Mouse (Mus musculus): Measurements from ENCODE around the gene Snx29. TPM values are rescaled to one million over a fixed set of nuclear protein-coding genes. Genes with fewer than 3 reads are reported as not detected.

Gene Snx29
- polyA plus RNA-seq, 1 experiment: 8.4 TPM

DNA sequence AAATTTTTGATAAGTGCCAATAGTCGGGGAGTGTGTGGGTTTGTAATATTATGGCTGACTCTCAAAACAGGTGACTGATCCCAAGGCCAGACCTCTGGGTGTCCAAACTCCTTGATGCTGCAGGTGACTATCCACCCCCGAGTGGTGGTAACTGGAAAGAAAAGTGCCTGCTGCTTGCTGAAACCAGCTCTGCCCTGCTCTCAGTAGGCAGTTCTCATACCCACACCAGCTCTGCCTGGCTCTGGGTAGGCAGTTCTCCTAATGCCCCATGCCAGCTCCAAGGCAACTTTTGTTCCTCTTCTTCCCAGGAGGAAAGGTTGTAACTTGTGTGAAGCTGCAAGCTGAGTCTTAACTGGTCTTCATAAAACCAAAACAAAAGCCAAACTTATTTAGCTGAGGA is 321.7 kb downstream of the Snx29 start:
- H3K27me3 ChIP-seq (ENCODE audit: control insufficient read depth, insufficient read depth, low read length): no peaks in the 10 kb centered on the region
- no peak overlapping the region for H3K27ac ChIP-seq (ENCODE audit: insufficient read depth, low read length)
- H3K4me3 ChIP-seq (replicated peaks; ENCODE audit: insufficient read depth, low read depth, low read length): no peak overlapping the region
- no peak for DNase-seq
- WGBS: 87% methylated on average over 2 of the region's 2 CpGs
- TF ChIP-seq POLR2A (IDR thresholded peaks at IDR 0.05; ENCODE audit: borderline replicate concordance, insufficient read depth, low read length): no peak
- TF ChIP-seq CTCF (IDR thresholded peaks at IDR 0.05; ENCODE audit: borderline replicate concordance, insufficient read depth, low read depth, low read length): no peak
- peaks cover 5% of the 10 kb centered on the region for H3K4me1 ChIP-seq (ENCODE audit: control insufficient read depth, insufficient read depth, low read length)

- no peak for DNase-seq
These were observed 323.0 kb downstream of the Snx29 start for GRCm38 (mm10) chr16:11645668-11646067.

GRCm38 (mm10) chr16:11646745-11647289 is 324.1 kb downstream of the Snx29 start:
- no peak overlapping the region for H3K4me3 ChIP-seq (replicated peaks; ENCODE audit: insufficient read depth, low read depth, low read length)
- H3K4me1 ChIP-seq (ENCODE audit: control insufficient read depth, insufficient read depth, low read length): peaks cover 4% of the 10 kb centered on the region
- TF ChIP-seq POLR2A (IDR thresholded peaks at IDR 0.05; ENCODE audit: borderline replicate concordance, insufficient read depth, low read length) (no peak), CTCF (IDR thresholded peaks at IDR 0.05; ENCODE audit: borderline replicate concordance, insufficient read depth, low read depth, low read length) (no peak)
- H3K27me3 ChIP-seq (ENCODE audit: control insufficient read depth, insufficient read depth, low read length): no peaks in the 10 kb centered on the region
- WGBS: 88% methylated on average over 4 of the region's 4 CpGs
- no peak for DNase-seq
- H3K27ac ChIP-seq (ENCODE audit: insufficient read depth, low read length): no peak overlapping the region

More at GRCm38 (mm10) chr16:11645668-11646067, 323.0 kb downstream of the Snx29 start:
- H3K27me3 ChIP-seq (ENCODE audit: control insufficient read depth, insufficient read depth, low read length): no peaks in the 10 kb centered on the region
- no peak overlapping the region for H3K4me3 ChIP-seq (replicated peaks; ENCODE audit: insufficient read depth, low read depth, low read length)
- no peak for TF ChIP-seq POLR2A (IDR thresholded peaks at IDR 0.05; ENCODE audit: borderline replicate concordance, insufficient read depth, low read length)
- no peak for TF ChIP-seq CTCF (IDR thresholded peaks at IDR 0.05; ENCODE audit: borderline replicate concordance, insufficient read depth, low read depth, low read length)
- H3K27ac ChIP-seq (ENCODE audit: insufficient read depth, low read length): no peak overlapping the region
- H3K4me1 ChIP-seq (ENCODE audit: control insufficient read depth, insufficient read depth, low read length): peaks cover 4% of the 10 kb centered on the region
- 75% methylated on average over 4 of the region's 4 CpGs for WGBS

GRCm38 (mm10) chr16:11648169-11648688 is 325.5 kb downstream of the Snx29 start:
- TF ChIP-seq POLR2A (IDR thresholded peaks at IDR 0.05; ENCODE audit: borderline replicate concordance, insufficient read depth, low read length): no peak
- TF ChIP-seq CTCF (IDR thresholded peaks at IDR 0.05; ENCODE audit: borderline replicate concordance, insufficient read depth, low read depth, low read length): no peak
- WGBS: 95% methylated on average over 1 of the region's 1 CpGs
- Histone ChIP-seq H3K4me1 (ENCODE audit: control insufficient read depth, insufficient read depth, low read length) (no peaks in the 10 kb centered on the region; the same call in none of the 2 replicates), H3K27ac (ENCODE audit: insufficient read depth, low read length) (no peak overlapping the region), H3K4me3 (replicated peaks; ENCODE audit: insufficient read depth, low read depth, low read length) (no peak overlapping the region), H3K27me3 (ENCODE audit: control insufficient read depth, insufficient read depth, low read length) (no peaks in the 10 kb centered on the region)
- DNase-seq: no peak

DNA sequence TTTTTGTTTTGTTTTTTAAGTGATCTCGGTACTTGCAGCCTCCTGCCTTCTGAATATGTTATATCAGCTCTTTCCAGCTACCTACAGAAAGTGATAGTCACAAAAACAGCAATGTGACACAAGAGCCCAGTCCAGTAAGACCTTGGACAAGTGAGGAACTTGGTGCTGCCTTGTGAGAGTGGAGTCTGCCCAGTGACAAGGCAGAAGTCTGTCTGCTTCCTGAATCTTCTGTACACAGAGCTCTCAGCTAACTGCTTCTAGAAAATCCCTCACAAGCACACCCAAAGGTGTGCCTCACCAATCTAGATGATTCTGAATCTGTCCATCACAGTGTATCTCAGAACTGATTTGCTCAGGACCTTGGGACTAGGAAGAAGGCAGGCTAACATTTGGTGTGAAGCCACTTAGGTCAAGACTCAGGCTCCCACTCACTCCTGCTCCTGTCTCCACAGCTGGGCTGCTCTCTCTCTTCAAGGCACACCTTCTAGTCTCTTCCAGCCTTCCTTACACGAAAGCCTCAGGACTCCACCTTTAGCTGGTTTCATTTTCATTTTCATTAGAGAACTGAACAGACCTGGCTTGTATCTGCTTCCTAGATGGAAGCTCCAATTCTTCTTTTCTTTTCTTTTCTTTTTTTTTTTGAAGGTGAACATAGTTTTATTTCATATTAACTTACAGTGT is 330.1 kb downstream of the Snx29 start:
- no peaks in the 10 kb centered on the region for H3K4me1 ChIP-seq (ENCODE audit: control insufficient read depth, insufficient read depth, low read length)
- DNase-seq: no peak
- no peak overlapping the region for H3K27ac ChIP-seq (ENCODE audit: insufficient read depth, low read length)
- no peak overlapping the region for H3K4me3 ChIP-seq (replicated peaks; ENCODE audit: insufficient read depth, low read depth, low read length)
- TF ChIP-seq POLR2A (IDR thresholded peaks at IDR 0.05; ENCODE audit: borderline replicate concordance, insufficient read depth, low read length): no peak
- TF ChIP-seq CTCF (IDR thresholded peaks at IDR 0.05; ENCODE audit: borderline replicate concordance, insufficient read depth, low read depth, low read length): no peak
- H3K27me3 ChIP-seq (ENCODE audit: control insufficient read depth, insufficient read depth, low read length): no peaks in the 10 kb centered on the region
- WGBS: 55% methylated on average over 2 of the region's 2 CpGs

- no peaks in the 10 kb centered on the region for H3K27me3 ChIP-seq (ENCODE audit: control insufficient read depth, insufficient read depth, low read length)
- TF ChIP-seq POLR2A (IDR thresholded peaks at IDR 0.05; ENCODE audit: borderline replicate concordance, insufficient read depth, low read length) (no peak), CTCF (IDR thresholded peaks at IDR 0.05; ENCODE audit: borderline replicate concordance, insufficient read depth, low read depth, low read length) (no peak)
These were observed 333.2 kb downstream of the Snx29 start for GRCm38 (mm10) chr16:11655893-11656292.

GRCm38 (mm10) chr16:11657111-11657510 is 334.4 kb downstream of the Snx29 start:
- no peaks in the 10 kb centered on the region for H3K27me3 ChIP-seq (ENCODE audit: control insufficient read depth, insufficient read depth, low read length)
- no peak for DNase-seq
- no peak overlapping the region for H3K27ac ChIP-seq (ENCODE audit: insufficient read depth, low read length)
- no peaks in the 10 kb centered on the region for H3K4me1 ChIP-seq (ENCODE audit: control insufficient read depth, insufficient read depth, low read length)
- H3K4me3 ChIP-seq (replicated peaks; ENCODE audit: insufficient read depth, low read depth, low read length): no peak overlapping the region
- no peak for TF ChIP-seq POLR2A (IDR thresholded peaks at IDR 0.05; ENCODE audit: borderline replicate concordance, insufficient read depth, low read length)
- no peak for TF ChIP-seq CTCF (IDR thresholded peaks at IDR 0.05; ENCODE audit: borderline replicate concordance, insufficient read depth, low read depth, low read length)
- WGBS: 77% methylated on average over 1 of the region's 1 CpGs

More at GRCm38 (mm10) chr16:11655893-11656292, 333.2 kb downstream of the Snx29 start:
- no peak overlapping the region for H3K27ac ChIP-seq (ENCODE audit: insufficient read depth, low read length)
- 87% methylated on average over 3 of the region's 3 CpGs for WGBS
- no peak for DNase-seq
- no peaks in the 10 kb centered on the region for H3K4me1 ChIP-seq (ENCODE audit: control insufficient read depth, insufficient read depth, low read length)
- H3K4me3 ChIP-seq (replicated peaks; ENCODE audit: insufficient read depth, low read depth, low read length): no peak overlapping the region
